Mouse (Mus musculus): ENCODE results near the gene Traf3ip1. TPM values are rescaled to one million over a fixed set of nuclear protein-coding genes. Genes with fewer than 3 reads are reported as not detected.

Traf3ip1 gene
- total RNA-seq (2023): 1 to 10 TPM; 4.5 to 4.7 TPM

DNA sequence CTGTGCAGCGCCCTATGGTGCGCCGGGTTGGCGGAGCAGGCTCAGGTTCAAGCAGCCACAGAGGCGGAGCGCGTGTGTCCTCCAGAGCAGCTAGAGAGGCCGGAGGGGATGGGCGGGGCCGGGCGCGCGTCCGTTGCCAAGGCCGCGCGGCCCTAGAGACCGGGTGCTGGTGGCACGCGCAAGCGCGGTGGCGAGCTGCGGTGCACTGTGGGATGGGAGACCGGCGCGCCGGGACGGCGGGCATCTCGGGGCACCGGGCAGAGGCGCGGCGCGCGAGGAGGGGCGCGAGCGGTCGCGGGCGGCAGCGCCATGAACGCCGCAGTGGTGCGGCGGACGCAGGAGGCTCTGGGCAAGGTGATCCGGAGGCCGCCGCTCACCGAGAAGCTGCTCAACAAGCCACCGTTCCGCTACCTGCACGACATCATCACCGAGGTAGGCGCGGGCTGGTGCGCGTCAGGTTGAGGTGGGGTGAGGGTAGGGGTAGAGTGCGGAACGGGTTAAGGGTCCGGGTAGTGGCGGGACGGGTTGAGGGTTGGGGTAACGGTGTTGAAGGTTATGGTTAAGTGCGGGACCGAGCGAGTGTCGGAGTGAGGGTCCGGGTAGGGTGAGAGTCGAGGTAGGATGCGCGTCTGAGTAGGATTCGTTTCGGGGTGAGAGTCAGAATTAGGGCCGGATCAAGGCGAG, at the start of gene Traf3ip1:
Traf3ip1 (plus strand) TSS at position 191 of the 684 bp plus-strand sequence.

DNA sequence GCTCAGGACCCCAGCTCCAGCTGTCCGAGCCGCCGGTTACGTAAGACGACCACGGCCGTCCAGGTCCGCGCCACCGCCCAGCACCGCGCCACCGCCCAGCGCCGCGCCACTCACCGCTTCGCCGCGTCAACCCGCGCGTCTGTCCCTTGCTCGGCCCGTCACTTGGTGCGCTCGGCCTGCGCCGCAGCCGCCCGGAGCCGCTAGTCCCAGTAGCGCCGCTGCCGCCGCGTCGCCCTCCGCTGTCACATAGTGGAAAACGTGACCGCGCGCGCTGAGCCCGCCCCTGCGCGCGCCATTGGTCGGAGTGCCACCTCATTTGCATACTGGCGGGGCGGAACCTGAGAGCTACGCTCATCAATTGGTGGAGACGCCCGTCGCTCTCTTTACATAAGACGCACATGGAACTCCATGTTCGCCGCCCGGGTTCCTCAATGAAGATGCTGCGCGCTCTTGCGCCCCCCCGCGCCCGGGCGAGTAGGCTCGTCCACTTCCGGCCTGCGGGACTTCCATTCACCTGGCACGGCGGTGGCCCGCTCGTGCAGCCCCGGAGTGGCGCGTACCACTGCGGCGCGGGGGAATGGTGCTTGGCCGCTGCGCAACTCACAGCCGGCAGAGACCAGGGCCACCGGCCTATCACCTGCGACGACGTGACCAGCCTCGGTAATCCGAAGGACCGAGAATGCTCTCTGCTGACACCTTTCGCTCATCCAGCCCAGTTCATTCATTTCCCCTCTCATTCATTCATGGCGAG, 35.2 kb upstream of the Traf3ip1 start, which contains the start of gene Per2:
Per2 (minus strand) TSS at position 266 of the 751 bp plus-strand sequence.

DNA sequence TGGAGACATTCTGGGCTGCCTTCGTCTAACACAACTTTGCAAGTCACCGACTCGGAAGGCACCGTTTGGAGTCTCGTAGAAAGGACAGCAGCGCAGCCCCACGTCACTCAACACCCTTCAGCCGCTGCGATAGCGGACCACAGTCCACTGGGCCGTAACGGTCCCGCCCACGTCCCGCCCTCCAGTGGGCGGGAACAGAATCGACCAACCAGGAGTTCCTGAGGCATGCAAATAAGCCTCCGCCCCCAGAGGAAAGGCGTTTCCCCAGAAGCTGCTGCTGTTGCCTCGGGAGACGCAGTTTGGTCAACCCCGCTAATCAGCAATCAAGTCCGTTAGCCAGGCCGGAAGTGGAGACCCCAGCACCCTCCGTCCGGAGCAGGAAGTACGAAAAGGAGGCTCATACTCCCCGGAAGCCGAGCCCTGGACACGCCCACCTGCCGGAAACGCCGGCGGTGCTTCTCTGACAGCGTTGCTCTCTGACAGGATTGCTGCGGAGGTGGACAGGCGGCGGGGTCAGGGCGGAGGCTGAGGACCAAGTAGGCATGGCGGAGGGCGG, 45.9 kb downstream of the Traf3ip1 start, which contains the start of gene Asb1:
Asb1 (plus strand) TSS at position 274 of the 556 bp plus-strand sequence.

Other genes with a start within 250 kb of the Traf3ip1 start
- 100 to 1,000 TPM; 155 to 183 TPM for gene Ube2f, start 244.3 kb upstream of the Traf3ip1 start, total RNA-seq (2023)
- gene Scly, start 196.3 kb upstream of the Traf3ip1 start, total RNA-seq (2023): 10 to 100 TPM; 20.5 to 22.1 TPM
- not detected for gene Espnl, start 172.6 kb upstream of the Traf3ip1 start, total RNA-seq (2023)
- gene Klhl30, start 143.6 kb upstream of the Traf3ip1 start, total RNA-seq (2023): not detected
- not detected for gene Erfe, start 128.2 kb upstream of the Traf3ip1 start, total RNA-seq (2023)
- gene Ilkap, start 95.8 kb upstream of the Traf3ip1 start, total RNA-seq (2023): 10 to 100 TPM; 77.4 to 81.4 TPM
- gene Hes6, start 80.6 kb upstream of the Traf3ip1 start, total RNA-seq (2023): 10 to 100 TPM; 18.7 to 23.4 TPM
- 10 to 100 TPM; 11.0 to 16.2 TPM for gene Per2, start 35.3 kb upstream of the Traf3ip1 start, total RNA-seq (2023)
- gene Asb1, start 45.9 kb downstream of the Traf3ip1 start, total RNA-seq (2023): 10 to 100 TPM in 1 of 2 experiments, 1 to 10 TPM in 1; 7.7 to 12.5 TPM

Measured in monocyte, adult 59 days (primary cell).